Mouse (Mus musculus): Measurements from ENCODE around the gene Phldb2.

Gene Phldb2

GRCm38 (mm10) chr16:45837541-45838342 is 115.7 kb downstream of the Phldb2 start:
- DNase-seq, result peak; percentile 61 to 81

GRCm38 (mm10) chr16:45832747-45833108 is 120.7 kb downstream of the Phldb2 start:
- DNase-seq, result no peak

GRCm38 (mm10) chr16:45832061-45832746 is 121.2 kb downstream of the Phldb2 start:
- no peak for DNase-seq

- no peak for DNase-seq
Measured at GRCm38 (mm10) chr16:45831094-45831872, 122.1 kb downstream of the Phldb2 start.

GRCm38 (mm10) chr16:45830096-45830866 is 123.1 kb downstream of the Phldb2 start:
- no peak for DNase-seq

GRCm38 (mm10) chr16:45825309-45825708 is 128.1 kb downstream of the Phldb2 start:
- no peak for DNase-seq

GRCm38 (mm10) chr16:45824025-45824424 is 129.4 kb downstream of the Phldb2 start:
- DNase-seq, result no peak

GRCm38 (mm10) chr16:45819911-45820310 is 133.5 kb downstream of the Phldb2 start:
- DNase-seq, result no peak

GRCm38 (mm10) chr16:45817795-45818194 is 135.6 kb downstream of the Phldb2 start:
- peak in 1 of 2 experiments; percentile 54 for DNase-seq

GRCm38 (mm10) chr16:45816670-45817069 is 136.7 kb downstream of the Phldb2 start:
- no peak for DNase-seq

- no peak for DNase-seq
Measured at GRCm38 (mm10) chr16:45814611-45815010, 138.8 kb downstream of the Phldb2 start.

GRCm38 (mm10) chr16:45811788-45812187 is 141.6 kb downstream of the Phldb2 start:
- DNase-seq, result no peak

GRCm38 (mm10) chr16:45810829-45811326 is 142.5 kb downstream of the Phldb2 start:
- DNase-seq, result peak; percentile 19 to 49

GRCm38 (mm10) chr16:45810155-45810554 is 143.2 kb downstream of the Phldb2 start:
- DNase-seq, result peak; percentile 58 to 65

- DNase-seq, result no peak
Measured at GRCm38 (mm10) chr16:45804708-45805107, 148.7 kb downstream of the Phldb2 start.

GRCm38 (mm10) chr16:45800406-45800805 is 153.0 kb downstream of the Phldb2 start:
- no peak for DNase-seq

- DNase-seq, result no peak
Measured at GRCm38 (mm10) chr16:45799150-45799549, 154.2 kb downstream of the Phldb2 start.

- no peak for DNase-seq
Measured at GRCm38 (mm10) chr16:45798591-45798990, 154.8 kb downstream of the Phldb2 start.

GRCm38 (mm10) chr16:45796815-45797214 is 156.6 kb downstream of the Phldb2 start:
- DNase-seq, result no peak

GRCm38 (mm10) chr16:45795188-45795693 is 158.2 kb downstream of the Phldb2 start:
- no peak for DNase-seq

GRCm38 (mm10) chr16:45792781-45793180 is 160.6 kb downstream of the Phldb2 start:
- no peak for DNase-seq

GRCm38 (mm10) chr16:45791286-45791685 is 162.1 kb downstream of the Phldb2 start:
- peak; percentile 66 to 76 for DNase-seq
